Mouse (Mus musculus): ENCODE results near the gene Ptcd2. TPM values are rescaled to one million over a fixed set of nuclear protein-coding genes. Genes with fewer than 3 reads are reported as not detected.

The Ptcd2 gene
- total and polyA plus RNA-seq, 3 experiments: 35.0 to 51.2 (median 49.6) TPM

DNA sequence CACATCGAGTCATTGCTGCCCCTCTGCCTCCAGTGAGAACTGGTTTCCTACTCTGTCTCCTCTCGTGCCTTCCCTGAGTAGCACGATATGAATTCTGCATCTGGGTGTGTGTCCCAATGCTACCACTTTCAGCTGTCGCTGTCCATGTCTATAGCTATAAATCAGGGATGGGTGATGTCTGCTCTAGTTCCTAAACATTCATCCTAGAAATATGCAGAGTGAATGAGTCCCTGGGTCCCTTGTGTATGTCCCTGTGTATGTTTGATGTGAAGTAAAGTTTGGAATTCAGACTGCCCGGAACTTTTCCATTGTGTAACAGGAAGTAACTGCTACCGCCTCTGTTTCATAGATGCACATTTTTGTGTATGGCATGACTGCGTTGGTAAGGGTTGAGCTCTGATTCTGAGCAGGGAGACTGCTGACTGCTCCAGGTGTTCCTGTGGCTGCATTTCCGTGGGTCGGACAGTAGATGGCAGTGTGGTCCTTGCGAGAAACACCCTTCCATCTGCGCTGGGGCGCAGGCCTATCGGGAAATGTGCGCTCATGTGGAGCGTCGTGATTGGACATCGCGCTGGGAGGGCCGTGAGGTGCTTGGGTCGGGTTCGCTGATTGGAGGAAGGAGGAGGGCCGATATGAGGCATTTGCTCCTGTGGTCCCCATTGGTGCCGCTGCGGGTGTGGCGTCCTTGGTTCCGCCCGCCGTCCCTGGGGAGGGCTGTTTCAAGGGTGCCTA, 8.4 kb upstream of the Ptcd2 start:
- no peaks in the 10 kb centered on the region for H3K79me2 ChIP-seq (replicated peaks; ENCODE audit: control insufficient read depth, insufficient read depth, low read length)
- no peak overlapping the region for H3K9ac ChIP-seq (ENCODE audit: low read depth, low read length)
- DNase-seq: peak; percentile 92 to 96
- intact Hi-C loops (cut with DNase I): loop anchor here (1.0 to 5.0 kb wide), 2 partner anchors 484 to 649 kb away; no protein-coding TSS in a partner anchor
- H3K27ac ChIP-seq: peak overlapping the region; percentile 97
- TF ChIP-seq POLR2A (IDR thresholded peaks at IDR 0.05; ENCODE audit: insufficient read depth, low read depth, low read length) (peak; percentile 57; the same call in 1 of the 2 replicates), CTCF (IDR thresholded peaks at IDR 0.05) (peak; percentile 95; the same call in 1 of the 2 replicates), EP300 (IDR thresholded peaks at IDR 0.05; ENCODE audit: insufficient read depth, low read depth, low read length) (peak; percentile 97)
- no peaks in the 10 kb centered on the region for H3K4me1 ChIP-seq (ENCODE audit: control insufficient read depth, insufficient read depth, low read length)
- 10% methylated on average over 28 of the region's 28 CpGs for WGBS
- no peaks in the 10 kb centered on the region for H3K36me3 ChIP-seq (ENCODE audit: control insufficient read depth, insufficient read depth, low read length)
- no peaks in the 10 kb centered on the region for H3K27me3 ChIP-seq (ENCODE audit: control insufficient read depth, insufficient read depth, low read length)
- peak overlapping the region; percentile 64 for H3K4me3 ChIP-seq

DNA sequence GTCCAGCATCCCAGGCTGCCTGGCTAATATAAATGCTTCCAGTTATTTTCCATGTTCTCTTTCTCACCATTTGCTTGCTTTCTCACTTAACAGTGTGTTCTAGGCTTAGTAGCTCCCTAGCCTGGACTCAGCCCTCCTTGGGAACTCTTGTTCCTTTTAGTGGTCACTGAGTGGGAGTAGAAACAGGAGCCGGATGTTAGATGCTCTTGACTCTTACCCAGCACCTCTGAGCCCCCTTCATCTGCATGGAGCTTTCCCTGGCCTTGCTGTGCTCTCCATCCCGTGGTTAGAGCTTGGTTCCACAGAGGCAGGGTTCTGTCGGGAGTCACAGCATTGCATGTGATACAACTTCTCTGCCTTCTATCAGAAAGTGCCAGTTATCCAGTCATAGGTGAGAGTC, 7.1 kb upstream of the Ptcd2 start:
- no peaks in the 10 kb centered on the region for H3K27me3 ChIP-seq (ENCODE audit: control insufficient read depth, insufficient read depth, low read length)
- no peaks in the 10 kb centered on the region for H3K4me1 ChIP-seq (ENCODE audit: control insufficient read depth, insufficient read depth, low read length)
- H3K36me3 ChIP-seq (ENCODE audit: control insufficient read depth, insufficient read depth, low read length): no peaks in the 10 kb centered on the region
- no peak for DNase-seq
- intact Hi-C loops (cut with DNase I): loop anchor here (5.0 kb wide), 1 partner anchor 651 kb away; no protein-coding TSS in a partner anchor
- TF ChIP-seq EP300 (IDR thresholded peaks at IDR 0.05; ENCODE audit: insufficient read depth, low read depth, low read length) (no peak), POLR2A (IDR thresholded peaks at IDR 0.05; ENCODE audit: insufficient read depth, low read depth, low read length) (no peak), CTCF (IDR thresholded peaks at IDR 0.05) (no peak)
- 82% methylated on average over 3 of the region's 3 CpGs for whole genome bisulfite sequencing
- H3K79me2 ChIP-seq (replicated peaks; ENCODE audit: control insufficient read depth, insufficient read depth, low read length): no peaks in the 10 kb centered on the region
- H3K9ac ChIP-seq (ENCODE audit: low read depth, low read length): no peak overlapping the region
- H3K4me3 ChIP-seq: no peak overlapping the region
- H3K27ac ChIP-seq: no peak overlapping the region

DNA sequence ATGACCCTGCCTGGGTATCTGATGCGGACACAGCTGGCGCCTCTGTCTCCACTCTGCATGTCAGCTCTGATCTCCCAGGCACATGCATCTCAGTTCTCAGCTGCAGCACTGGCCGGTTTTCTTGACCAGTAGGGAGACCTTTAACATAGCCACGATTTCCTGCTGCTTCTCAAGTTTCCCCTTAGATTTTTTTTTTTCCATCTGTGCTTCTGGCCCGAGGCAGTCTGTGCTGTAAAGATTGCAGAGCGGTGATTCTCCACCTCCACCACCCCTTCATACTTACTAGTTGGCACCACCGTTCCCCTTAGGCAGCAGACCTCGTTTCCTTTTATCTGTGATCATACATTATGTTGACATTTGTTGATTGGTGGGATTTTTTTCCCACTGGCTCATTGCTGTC, 6.7 kb upstream of the Ptcd2 start:
- no peak overlapping the region for H3K4me3 ChIP-seq
- TF ChIP-seq POLR2A (IDR thresholded peaks at IDR 0.05; ENCODE audit: insufficient read depth, low read depth, low read length) (no peak), EP300 (IDR thresholded peaks at IDR 0.05; ENCODE audit: insufficient read depth, low read depth, low read length) (no peak)
- intact Hi-C loops (cut with DNase I): loop anchor here (5.0 kb wide), 1 partner anchor 651 kb away; no protein-coding TSS in a partner anchor
- no peak for DNase-seq
- no peak overlapping the region for H3K9ac ChIP-seq (ENCODE audit: low read depth, low read length)
- no peaks in the 10 kb centered on the region for H3K36me3 ChIP-seq (ENCODE audit: control insufficient read depth, insufficient read depth, low read length)
- no peaks in the 10 kb centered on the region for H3K27me3 ChIP-seq (ENCODE audit: control insufficient read depth, insufficient read depth, low read length)
- no peaks in the 10 kb centered on the region for H3K79me2 ChIP-seq (replicated peaks; ENCODE audit: control insufficient read depth, insufficient read depth, low read length)
- WGBS: 62% methylated on average over 8 of the region's 8 CpGs
- H3K27ac ChIP-seq: no peak overlapping the region
- H3K4me1 ChIP-seq (ENCODE audit: control insufficient read depth, insufficient read depth, low read length): no peaks in the 10 kb centered on the region

DNA sequence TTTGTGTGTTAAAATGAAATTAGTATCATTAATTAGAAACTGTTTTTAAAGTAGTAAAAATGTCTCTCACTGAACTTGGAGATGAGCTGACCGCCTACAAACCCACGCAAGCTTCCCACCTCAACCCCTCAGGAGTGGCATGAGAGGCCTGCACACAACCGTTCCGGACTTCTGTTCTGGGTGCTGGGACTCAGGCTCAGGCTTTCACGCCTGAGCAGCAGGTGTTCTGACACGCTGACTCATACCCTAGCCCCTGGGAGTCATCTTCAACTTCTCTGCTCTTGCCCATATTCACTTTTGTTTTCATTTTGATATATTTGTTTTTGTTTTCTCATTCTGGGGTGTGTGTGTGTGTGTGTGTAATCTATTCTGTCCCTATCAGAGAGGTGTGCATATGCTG, 5.5 kb upstream of the Ptcd2 start:
- H3K27me3 ChIP-seq (ENCODE audit: control insufficient read depth, insufficient read depth, low read length): no peaks in the 10 kb centered on the region
- H3K27ac ChIP-seq: no peak overlapping the region
- intact Hi-C loops (cut with DNase I): loop anchor here (5.0 kb wide), 1 partner anchor 652 kb away; no protein-coding TSS in a partner anchor
- DNase-seq: no peak
- TF ChIP-seq POLR2A (IDR thresholded peaks at IDR 0.05; ENCODE audit: insufficient read depth, low read depth, low read length) (no peak), EP300 (IDR thresholded peaks at IDR 0.05; ENCODE audit: insufficient read depth, low read depth, low read length) (no peak), CTCF (IDR thresholded peaks at IDR 0.05) (no peak)
- no peaks in the 10 kb centered on the region for H3K79me2 ChIP-seq (replicated peaks; ENCODE audit: control insufficient read depth, insufficient read depth, low read length)
- 88% methylated on average over 6 of the region's 6 CpGs for WGBS
- H3K4me3 ChIP-seq: no peak overlapping the region
- H3K9ac ChIP-seq (ENCODE audit: low read depth, low read length): no peak overlapping the region
- H3K36me3 ChIP-seq (ENCODE audit: control insufficient read depth, insufficient read depth, low read length): no peaks in the 10 kb centered on the region
- no peaks in the 10 kb centered on the region; the same call in 1 of the 2 replicates for H3K4me1 ChIP-seq (ENCODE audit: control insufficient read depth, insufficient read depth, low read length)

DNA sequence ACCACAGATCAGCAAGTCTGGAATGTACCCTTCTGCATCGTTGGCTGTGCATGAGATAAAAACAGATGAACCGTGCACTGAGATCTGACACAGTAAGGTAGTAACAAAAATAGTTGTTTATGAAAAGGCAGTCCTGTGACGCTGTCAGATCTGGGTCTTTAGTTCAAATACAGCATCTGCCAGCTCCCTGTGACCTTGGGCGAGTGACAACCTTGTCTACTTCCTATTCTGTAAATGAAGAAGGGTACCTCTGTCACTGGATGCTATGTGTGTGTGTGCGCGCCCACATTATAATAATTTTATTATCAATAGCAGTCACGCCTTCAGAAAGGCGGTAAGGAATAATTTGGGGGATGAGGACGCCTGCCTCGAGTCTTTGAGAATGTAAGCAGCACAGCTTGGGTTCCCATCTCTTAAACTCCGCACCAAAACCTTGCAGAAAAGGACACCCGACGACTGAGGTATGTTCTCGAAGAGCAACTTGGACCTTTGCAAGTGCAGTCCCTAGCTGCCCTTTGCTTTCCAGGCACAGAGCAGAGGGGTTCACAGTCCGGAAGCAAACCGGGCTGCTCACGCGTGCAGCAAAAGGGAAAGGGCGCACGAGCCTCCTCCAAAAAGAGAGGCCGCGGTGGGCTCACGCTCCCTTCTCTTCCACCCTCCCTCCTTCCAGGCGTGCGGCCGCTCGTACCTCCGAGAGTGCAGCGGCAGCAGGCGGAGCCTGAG, 468 bp downstream of the Ptcd2 start:
- peak overlapping the region; percentile 94 for H3K4me3 ChIP-seq
- TF ChIP-seq POLR2A (IDR thresholded peaks at IDR 0.05; ENCODE audit: insufficient read depth, low read depth, low read length) (no peak), CTCF (IDR thresholded peaks at IDR 0.05) (no peak), EP300 (IDR thresholded peaks at IDR 0.05; ENCODE audit: insufficient read depth, low read depth, low read length) (no peak)
- DNase-seq: no peak
- no peaks in the 10 kb centered on the region for H3K27me3 ChIP-seq (ENCODE audit: control insufficient read depth, insufficient read depth, low read length)
- WGBS: 1% methylated on average over 30 of the region's 30 CpGs
- peaks cover 9% of the 10 kb centered on the region for H3K4me1 ChIP-seq (ENCODE audit: control insufficient read depth, insufficient read depth, low read length)
- intact Hi-C loops (cut with DNase I): loop anchor here (10.0 kb wide), 1 partner anchor 761 kb away; the partner anchor contains the start of genes Bdp1 and Serf1
- peaks cover 18% of the 10 kb centered on the region for H3K36me3 ChIP-seq (ENCODE audit: control insufficient read depth, insufficient read depth, low read length)
- peak overlapping the region; percentile 93 for H3K27ac ChIP-seq
- H3K79me2 ChIP-seq (replicated peaks; ENCODE audit: control insufficient read depth, insufficient read depth, low read length): 0 out of 2 replicates have a peak, but pooled peaks cover 1% of the 10 kb centered on the region
- peak overlapping the region; percentile 90 for H3K9ac ChIP-seq (ENCODE audit: low read depth, low read length)
